Mouse (Mus musculus) MEL (cell line): ENCODE results near the gene Trp53tg5. TPM values are rescaled to one million over a fixed set of nuclear protein-coding genes. Genes with fewer than 3 reads are reported as not detected.

ENCODE experiments used
- DNase-seq: peaks from one replicate; pipeline ENCODE4 v3.0.0; 2011; ENCODE audit warnings: low read depth, low spot score
- H3K27ac ChIP-seq: 2 replicates; pipeline ENCODE4 v1.5.1; 2012; ENCODE audit warnings: low read depth, mild to moderate bottlenecking, control low read depth, low read length, moderate library complexity; ENCODE audit not compliant: control insufficient read depth
- H3K27me3 ChIP-seq, 2 experiments: fragments of 150-350 bp in 1 of 2; sonication (generic) in 1 of 2; 2 replicates each; pipeline ENCODE4 v1.6.1; 2012; ENCODE audit warnings: low read length in 2 of 2, mild to moderate bottlenecking in 2 of 2, improper control_type of control experiment in 1 of 2, moderate library complexity in 1 of 2; ENCODE audit not compliant: insufficient read depth in 2 of 2, control insufficient read depth in 1 of 2
- H3K36me3 ChIP-seq, 2 experiments: 2 replicates each; pipeline ENCODE4 v1.6.1; 2012 to 2014; ENCODE audit warnings: low read length in 2 of 2, improper control_type of control experiment in 1 of 2, inconsistent platforms in 1 of 2, mild to moderate bottlenecking in 1 of 2; ENCODE audit not compliant: insufficient read depth in 2 of 2, control insufficient read depth in 1 of 2
- H3K4me1 ChIP-seq, 2 experiments: fragments of 150-350 bp in 1 of 2; sonication (generic) in 1 of 2; 2 replicates each; pipeline ENCODE4 v1.6.1; 2012; ENCODE audit warnings: low read length in 2 of 2, improper control_type of control experiment in 1 of 2, mild to moderate bottlenecking in 1 of 2; ENCODE audit not compliant: insufficient read depth in 2 of 2, control insufficient read depth in 1 of 2
- H3K4me3 ChIP-seq, 2 experiments: fragments of 150-350 bp in 1 of 2; sonication (generic) in 1 of 2; 2 replicates each; pipeline ENCODE4 v1.5.1; 2012; ENCODE audit warnings: low read depth in 2 of 2, low read length in 2 of 2, mild to moderate bottlenecking in 2 of 2, moderate library complexity in 2 of 2, control low read depth in 1 of 2, improper control_type of control experiment in 1 of 2; ENCODE audit not compliant: control insufficient read depth in 1 of 2, insufficient read depth in 1 of 2
- H3K79me2 ChIP-seq: 2 replicates; pipeline ENCODE4 v1.6.1; 2012; ENCODE audit warnings: mild to moderate bottlenecking, low read length, moderate library complexity; ENCODE audit not compliant: control insufficient read depth, poor library complexity, insufficient read depth
- H3K9ac ChIP-seq: 2 replicates; pipeline ENCODE4 v1.6.1; 2012; ENCODE audit warnings: low read depth, mild to moderate bottlenecking, control low read depth, low read length, moderate library complexity; ENCODE audit not compliant: control insufficient read depth, poor library complexity, severe bottlenecking
- H3K9me3 ChIP-seq: fragments of 150-350 bp; sonication (generic); replicated peaks from 2 replicates; pipeline ENCODE4 v1.6.1; 2012; ENCODE audit warnings: mild to moderate bottlenecking, low read length, improper control_type of control experiment, moderate library complexity; ENCODE audit not compliant: insufficient read depth
- CTCF ChIP-seq, 3 experiments: IDR thresholded peaks in 2 of 3; conservative IDR thresholded peaks in 1 of 3; 2 replicates each; pipeline ENCODE4 v1.5.1; 2011 to 2012; ENCODE audit warnings: low read length in 3 of 3, low read depth in 2 of 3, mild to moderate bottlenecking in 2 of 3, improper control_type of control experiment in 1 of 3, inconsistent platforms in 1 of 3, mixed read lengths in 1 of 3, moderate library complexity in 1 of 3; ENCODE audit not compliant: control insufficient read depth in 1 of 3, insufficient read depth in 1 of 3, poor library complexity in 1 of 3, severe bottlenecking in 1 of 3
- ELF1 ChIP-seq: IDR thresholded peaks from 2 replicates; pipeline ENCODE4 v1.6.1; 2014; ENCODE audit warnings: low read depth, mild to moderate bottlenecking, inconsistent platforms, low read length, improper control_type of control experiment, moderate library complexity
- ETS1 ChIP-seq: IDR thresholded peaks from 2 replicates; pipeline ENCODE4 v1.6.1; 2012; ENCODE audit warnings: low read depth, mild to moderate bottlenecking, inconsistent platforms, low read length, improper control_type of control experiment, moderate library complexity
- HCFC1 ChIP-seq: IDR thresholded peaks from 2 replicates; pipeline ENCODE4 v1.6.1; 2012; ENCODE audit warnings: low read depth, mild to moderate bottlenecking, inconsistent platforms, low read length, improper control_type of control experiment, moderate library complexity
- KAT2A ChIP-seq: conservative IDR thresholded peaks from 2 replicates; pipeline ENCODE4 v1.6.1; 2012; ENCODE audit warnings: low read depth, low read length, improper control_type of control experiment, inconsistent platforms
- MXI1 ChIP-seq: IDR thresholded peaks from 2 replicates; pipeline ENCODE4 v1.6.1; 2011; ENCODE audit warnings: mild to moderate bottlenecking, low read depth, low read length, improper control_type of control experiment
- MYB ChIP-seq: IDR thresholded peaks from 2 replicates; pipeline ENCODE4 v1.6.1; 2011; ENCODE audit warnings: mild to moderate bottlenecking, low read depth, low read length, improper control_type of control experiment
- POLR2AphosphoS2 ChIP-seq: IDR thresholded peaks from 2 replicates; pipeline ENCODE4 v1.6.1; 2011; ENCODE audit warnings: low read length, improper control_type of control experiment
- RAD21 ChIP-seq: IDR thresholded peaks from 2 replicates; pipeline ENCODE4 v1.6.1; 2011; ENCODE audit warnings: mild to moderate bottlenecking, low read depth, low read length, improper control_type of control experiment
- RCOR1 ChIP-seq: IDR thresholded peaks from 2 replicates; pipeline ENCODE4 v1.6.1; 2012; ENCODE audit warnings: low read depth, mild to moderate bottlenecking, inconsistent platforms, low read length, improper control_type of control experiment
- SMC3 ChIP-seq: IDR thresholded peaks from 2 replicates; pipeline ENCODE4 v1.6.1; 2011; ENCODE audit warnings: low read depth, low read length, improper control_type of control experiment
- TAL1 ChIP-seq: IDR thresholded peaks from 2 replicates; pipeline ENCODE4 v1.6.1; 2012; ENCODE audit warnings: mild to moderate bottlenecking, inconsistent platforms, low read length, moderate library complexity, mixed read lengths
- ZC3H11A ChIP-seq: IDR thresholded peaks from 2 replicates; pipeline ENCODE4 v1.6.1; 2012; ENCODE audit warnings: low read depth, mild to moderate bottlenecking, inconsistent platforms, low read length, improper control_type of control experiment
- polyA plus RNA-seq, 2 experiments: library from polyadenylated mRNA; stranded (reverse) in 1 of 2; unstranded in 1 of 2; fragments of >175 nt in 1 of 2; fragments of >200 nt in 1 of 2; gene quantifications; 2 replicates each; pipeline versions ENCODE4 v1.2.1 to v1.2.4; 2012; ENCODE audit warnings: low replicate concordance in 2 of 2, low read depth in 1 of 2; ENCODE audit not compliant: insufficient read length in 2 of 2, insufficient read depth in 1 of 2, missing spikeins in 1 of 2
- total RNA-seq: library from RNA; depleted of rRNA; stranded (reverse); fragments of 300-350 nt; gene quantifications from 2 replicates; pipeline ENCODE4 v1.2.3, GENCODE M21; 2012

Trp53tg5 gene
- total and polyA plus RNA-seq, 3 experiments = 0.13 TPM; not detected in 2

DNA sequence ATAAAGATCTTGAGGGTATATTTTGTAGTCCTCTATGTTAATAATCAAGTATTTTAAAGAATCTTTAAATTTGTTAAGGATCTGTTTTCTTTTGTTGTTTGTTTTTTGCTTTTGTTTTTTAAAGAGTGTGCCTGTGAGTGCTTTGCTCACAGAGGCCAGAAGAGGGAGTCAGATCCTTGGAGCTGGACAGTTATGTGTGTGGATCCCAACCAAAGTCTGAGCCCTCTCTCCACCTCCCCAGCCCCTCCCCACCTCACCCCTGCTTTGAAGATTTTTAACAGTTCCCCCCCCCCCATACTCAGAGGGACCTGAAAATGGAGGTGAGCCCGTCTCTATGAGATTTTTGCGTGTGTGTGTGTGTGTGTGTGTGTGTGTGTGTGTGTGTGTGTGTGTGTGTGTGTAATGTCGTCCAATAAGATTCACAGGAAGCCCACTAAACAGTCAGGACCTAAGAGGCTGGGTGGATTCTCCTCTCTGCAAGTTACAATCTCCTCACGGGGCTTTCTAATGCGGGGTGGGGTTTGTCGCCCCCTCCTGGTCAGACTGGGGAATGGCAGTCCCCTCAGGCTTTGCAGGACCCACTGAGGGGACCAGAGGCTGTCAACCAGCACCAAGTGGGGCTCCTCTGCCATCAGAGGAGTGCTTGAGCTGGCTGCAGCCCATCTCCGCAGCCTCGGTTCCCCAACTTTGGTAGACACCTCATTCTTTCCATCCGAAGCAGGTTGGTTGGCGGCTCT is 44.1 kb upstream of the Trp53tg5 start:
- TF ChIP-seq KAT2A = no peak
- peak; percentile 70 for TF ChIP-seq SMC3
- no peak for TF ChIP-seq ELF1
- no peak for TF ChIP-seq POLR2AphosphoS2
- TF ChIP-seq RAD21 = peak; percentile 69
- TF ChIP-seq TAL1 = no peak
- peak; percentile 61 for TF ChIP-seq ZC3H11A
- TF ChIP-seq CTCF (IDR thresholded peaks at IDR 0.05 in 2 of 3, conservative IDR thresholded peaks at IDR 0.05 in 1 of 3; ENCODE audit: control insufficient read depth in 1 of 3, insufficient read depth in 1 of 3, low read depth in 2 of 3, low read length in 3 of 3, poor library complexity in 1 of 3, severe bottlenecking in 1 of 3) = peak; percentile 81 to 96 (median 83)

DNA sequence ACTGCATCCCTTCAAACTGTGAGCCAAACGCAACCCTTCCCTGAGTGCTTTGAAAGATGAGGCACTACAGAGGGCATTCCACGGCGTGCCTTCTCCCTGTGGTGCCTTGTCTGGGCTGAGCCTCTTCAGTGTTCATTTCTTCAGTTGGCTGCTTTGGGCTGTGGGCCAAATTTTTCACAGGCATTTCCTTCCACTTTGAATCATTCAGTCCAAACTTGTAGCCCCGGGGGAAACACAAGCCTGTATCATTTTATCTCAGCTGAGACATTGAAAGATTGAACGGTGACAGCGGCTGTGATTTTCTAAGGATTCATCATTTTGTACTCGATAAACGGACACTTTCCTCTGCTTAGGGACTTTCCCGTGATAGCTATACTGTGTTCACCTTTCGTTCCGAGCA is 43.1 kb upstream of the Trp53tg5 start:
- Histone ChIP-seq H3K4me1 (peaks cover 0 to 13% of the 10 kb centered on the region in 2 experiments; a peak in 2 of 4 replicates), H3K27ac (no peak overlapping the region), H3K79me2 (no peaks in the 10 kb centered on the region), H3K27me3 (no peaks in the 10 kb centered on the region), H3K4me3 (no peak overlapping the region), H3K9me3 (no peaks in the 10 kb centered on the region), H3K9ac (no peak overlapping the region), H3K36me3 (peaks cover 0 to 8% of the 10 kb centered on the region in 2 experiments; a peak in 2 of 4 replicates)
- DNase-seq = peak; percentile 44
- TF ChIP-seq RAD21 (no peak), ELF1 (no peak), HCFC1 (no peak), RCOR1 (peak; percentile 72; the same call in 1 of the 2 replicates), MYB (no peak)

More for the DNA sequence above, 44.1 kb upstream of the Trp53tg5 start:
- DNase-seq = peak; percentile 75
- no peaks in the 10 kb centered on the region for H3K9me3 ChIP-seq
- peaks cover 0 to 9% of the 10 kb centered on the region in 2 experiments; a peak in 2 of 4 replicates for H3K36me3 ChIP-seq
- peaks cover 2 to 15% of the 10 kb centered on the region in 2 experiments for H3K4me1 ChIP-seq
- H3K9ac ChIP-seq = no peak overlapping the region
- H3K4me3 ChIP-seq = no peak overlapping the region
- no peaks in the 10 kb centered on the region for H3K27me3 ChIP-seq
- H3K79me2 ChIP-seq = no peaks in the 10 kb centered on the region; the same call in 1 of the 2 replicates
- H3K27ac ChIP-seq = no peak overlapping the region

DNA sequence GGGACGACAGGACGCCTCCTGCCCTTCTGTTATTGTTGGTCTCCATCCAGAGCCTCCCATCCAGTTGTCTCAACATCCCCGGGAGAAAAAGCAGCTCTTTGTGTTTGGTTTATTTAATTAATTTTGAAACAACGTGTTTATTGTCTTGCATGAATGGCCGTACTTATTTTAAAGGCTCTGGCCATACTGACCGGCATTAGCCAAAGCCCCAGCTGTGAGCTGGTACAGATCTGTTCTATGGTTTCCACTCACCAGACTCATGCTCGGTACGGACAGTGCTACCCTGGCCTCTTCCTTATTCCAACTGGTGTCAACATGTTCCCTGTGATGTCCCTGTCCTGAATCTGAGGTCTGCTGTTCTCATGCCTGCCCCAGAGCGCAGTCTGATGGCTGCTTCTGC is 42.4 kb upstream of the Trp53tg5 start:
- H3K27me3 ChIP-seq = no peaks in the 10 kb centered on the region
- DNase-seq = no peak
- peaks cover 0 to 10% of the 10 kb centered on the region in 2 experiments; a peak in 2 of 4 replicates for H3K4me1 ChIP-seq
- TF ChIP-seq ETS1 = no peak
- no peak for TF ChIP-seq SMC3
- no peak for TF ChIP-seq MXI1
- H3K27ac ChIP-seq = no peak overlapping the region
- H3K36me3 ChIP-seq = peaks cover 0 to 2% of the 10 kb centered on the region in 2 experiments; a peak in 2 of 4 replicates
- H3K79me2 ChIP-seq = no peaks in the 10 kb centered on the region
- H3K9ac ChIP-seq = no peak overlapping the region
- no peak overlapping the region for H3K4me3 ChIP-seq
- H3K9me3 ChIP-seq = no peaks in the 10 kb centered on the region
